Mouse (Mus musculus) myocyte (in vitro differentiated cells): Measurements from ENCODE around the gene Sgsm1. TPM values are rescaled to one million over a fixed set of nuclear protein-coding genes. Genes with fewer than 3 reads are reported as not detected.

Experiments
- H3K27me3 ChIP-seq: one replicate; pipeline ENCODE4 v1.6.1; 2011; ENCODE audit not compliant: control insufficient read depth, insufficient read depth, insufficient read length
- H3K36me3 ChIP-seq: one replicate; pipeline ENCODE4 v1.6.1; 2011; ENCODE audit not compliant: control insufficient read depth, insufficient read depth
- H3K4me2 ChIP-seq: one replicate; pipeline ENCODE4 v1.6.1; 2011; ENCODE audit warnings: low read depth, control low read depth
- H3K4me3 ChIP-seq: one replicate; pipeline ENCODE4 v1.5.1; 2011; ENCODE audit warnings: mild to moderate bottlenecking, control low read depth, moderate library complexity
- H3K79me2 ChIP-seq: one replicate; pipeline ENCODE4 v1.6.1; 2011; ENCODE audit not compliant: control insufficient read depth, insufficient read depth
- H3ac ChIP-seq: one replicate; pipeline ENCODE4 v1.6.1; 2011; ENCODE audit not compliant: control insufficient read depth, insufficient read length
- CEBPB ChIP-seq: IDR thresholded peaks from 2 replicates; pipeline ENCODE4 v1.6.1; 2011; ENCODE audit warnings: mild to moderate bottlenecking, moderate library complexity; ENCODE audit not compliant: poor library complexity, insufficient read depth, severe bottlenecking
- E2F4 ChIP-seq: IDR thresholded peaks from one replicate; pipeline ENCODE4 v1.6.1; 2011; ENCODE audit warnings: mild to moderate bottlenecking, control low read depth, moderate library complexity; ENCODE audit not compliant: insufficient read depth
- MAX ChIP-seq: IDR thresholded peaks from one replicate; pipeline ENCODE4 v1.6.1; 2011; ENCODE audit warnings: low read depth, mild to moderate bottlenecking, control low read depth
- MYOD1 ChIP-seq, 3 experiments: IDR thresholded peaks; one replicate each; pipeline ENCODE4 v1.6.1; 2011; ENCODE audit warnings: control low read depth in 2 of 3, low read depth in 2 of 3, mild to moderate bottlenecking in 2 of 3, moderate library complexity in 1 of 3; ENCODE audit not compliant: insufficient read length in 2 of 3, control insufficient read depth in 1 of 3
- MYOG ChIP-seq, 3 experiments: IDR thresholded peaks; one replicate each; pipeline ENCODE4 v1.6.1; 2011; ENCODE audit warnings: control low read depth in 2 of 3, low read depth in 2 of 3, mild to moderate bottlenecking in 2 of 3; ENCODE audit not compliant: insufficient read length in 2 of 3, control insufficient read depth in 1 of 3, insufficient read depth in 1 of 3
- POLR2A ChIP-seq: IDR thresholded peaks from one replicate; pipeline ENCODE4 v1.6.1; 2011; ENCODE audit warnings: low read depth, mild to moderate bottlenecking, control low read depth, moderate library complexity; ENCODE audit not compliant: insufficient read length
- POLR2AphosphoS2 ChIP-seq: IDR thresholded peaks from one replicate; pipeline ENCODE4 v1.6.1; 2011; ENCODE audit warnings: low read depth, control low read depth; ENCODE audit not compliant: insufficient read length
- REST ChIP-seq: IDR thresholded peaks from one replicate; pipeline ENCODE4 v1.6.1; 2011; ENCODE audit warnings: mild to moderate bottlenecking, control low read depth, moderate library complexity; ENCODE audit not compliant: insufficient read depth, insufficient read length
- SRF ChIP-seq: IDR thresholded peaks from one replicate; pipeline ENCODE4 v1.6.1; 2011; ENCODE audit warnings: low read depth; ENCODE audit not compliant: control insufficient read depth, insufficient read length
- TCF12 ChIP-seq: IDR thresholded peaks from one replicate; pipeline ENCODE4 v1.6.1; 2011; ENCODE audit warnings: mild to moderate bottlenecking, control low read depth; ENCODE audit not compliant: poor library complexity, insufficient read depth, severe bottlenecking
- TCF3 ChIP-seq: IDR thresholded peaks from one replicate; pipeline ENCODE4 v1.6.1; 2011; ENCODE audit warnings: low read depth, control low read depth; ENCODE audit not compliant: insufficient read length
- USF1 ChIP-seq: IDR thresholded peaks from one replicate; pipeline ENCODE4 v1.6.1; 2011; ENCODE audit warnings: low read depth, mild to moderate bottlenecking, control low read depth, moderate library complexity
- polyA plus RNA-seq: library from polyadenylated mRNA; unstranded; fragments of >200 nt; fragmentation: generic; extraction: Trizol; gene quantifications from one replicate; pipeline ENCODE4 v1.2.1, GENCODE M21; 2012; ENCODE audit warnings: missing spikeins

Gene Sgsm1
- polyA plus RNA-seq, 1 experiment = 3.6 TPM

GRCm38 (mm10) chr5:113208048-113208447 is 102.5 kb downstream of the Sgsm1 start:
- Histone ChIP-seq H3K27me3 (no peaks in the 10 kb centered on the region), H3K36me3 (no peaks in the 10 kb centered on the region), H3ac (no peak overlapping the region), H3K4me3 (no peak overlapping the region), H3K79me2 (no peaks in the 10 kb centered on the region), H3K4me2 (peak overlapping the region; percentile 4)
- TF ChIP-seq POLR2A (no peak), POLR2AphosphoS2 (no peak), MYOD1 (IDR thresholded peaks at IDR 0.05; ENCODE audit: control insufficient read depth in 1 of 3, insufficient read length in 2 of 3, low read depth in 2 of 3) (no peak), E2F4 (no peak), MAX (no peak), SRF (no peak)

DNA sequence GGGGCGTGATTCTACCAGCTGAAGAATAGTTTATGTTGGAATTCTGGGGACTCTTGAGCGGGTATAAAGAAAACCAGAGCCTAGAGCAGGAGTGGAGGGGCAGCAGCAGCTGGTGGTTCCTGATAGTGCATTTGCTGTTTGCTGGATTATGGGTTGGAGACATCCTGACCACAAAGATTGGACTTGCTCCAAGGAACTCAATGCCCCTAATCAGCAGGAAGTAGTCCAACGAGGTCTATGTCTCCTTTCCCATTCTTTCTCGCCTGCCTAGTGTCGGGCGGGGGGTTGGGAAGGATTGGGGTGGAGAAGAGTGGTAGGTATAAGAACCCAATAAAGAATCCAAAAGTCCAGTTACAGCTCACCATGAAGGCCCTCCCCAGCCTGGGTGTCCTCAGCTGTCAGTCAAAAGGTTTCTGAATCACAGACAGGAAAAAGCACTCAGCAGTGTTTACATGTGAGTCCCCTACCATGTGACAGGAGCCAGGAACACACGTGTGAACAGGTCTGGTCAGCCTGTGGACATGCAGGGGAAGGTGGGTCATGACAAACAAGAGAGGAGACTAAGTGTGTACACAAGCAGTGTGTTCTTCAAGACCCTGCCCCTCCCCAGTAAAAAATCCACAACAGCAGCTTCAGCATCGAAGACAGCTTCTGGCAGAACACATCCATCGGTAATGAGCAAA is 103.8 kb downstream of the Sgsm1 start:
- no peaks in the 10 kb centered on the region for H3K36me3 ChIP-seq
- TF ChIP-seq CEBPB = no peak
- TF ChIP-seq TCF12 = peak; percentile 69
- peak; percentile 48 for TF ChIP-seq USF1
- TF ChIP-seq TCF3 = no peak
- no peak for TF ChIP-seq MAX
- TF ChIP-seq REST = no peak
- TF ChIP-seq POLR2A = no peak
- TF ChIP-seq E2F4 = no peak
- no peak for TF ChIP-seq POLR2AphosphoS2
- TF ChIP-seq MYOG (IDR thresholded peaks at IDR 0.05; ENCODE audit: control insufficient read depth in 1 of 3, insufficient read depth in 1 of 3, insufficient read length in 2 of 3, low read depth in 2 of 3) = peak in 2 of 3 experiments; percentile 41 to 47
- no peak for TF ChIP-seq SRF
- TF ChIP-seq MYOD1 (IDR thresholded peaks at IDR 0.05; ENCODE audit: control insufficient read depth in 1 of 3, insufficient read length in 2 of 3, low read depth in 2 of 3) = peak; percentile 67 to 91 (median 91)
- H3K4me2 ChIP-seq = peak overlapping the region; percentile 38
- no peak overlapping the region for H3K4me3 ChIP-seq
- no peak overlapping the region for H3ac ChIP-seq
- no peaks in the 10 kb centered on the region for H3K79me2 ChIP-seq
- H3K27me3 ChIP-seq = no peaks in the 10 kb centered on the region

GRCm38 (mm10) chr5:113204193-113204592 is 106.4 kb downstream of the Sgsm1 start:
- no peak overlapping the region for H3K4me2 ChIP-seq
- no peaks in the 10 kb centered on the region for H3K36me3 ChIP-seq
- no peak for TF ChIP-seq SRF
- TF ChIP-seq CEBPB = no peak
- TF ChIP-seq MAX = no peak
- TF ChIP-seq TCF12 = no peak
- no peak for TF ChIP-seq USF1
- TF ChIP-seq MYOG (IDR thresholded peaks at IDR 0.05; ENCODE audit: control insufficient read depth in 1 of 3, insufficient read depth in 1 of 3, insufficient read length in 2 of 3, low read depth in 2 of 3) = peak in 1 of 3 experiments; percentile 45
- TF ChIP-seq REST = no peak
- TF ChIP-seq E2F4 = no peak
- no peak for TF ChIP-seq TCF3
- TF ChIP-seq POLR2AphosphoS2 = no peak
- no peak for TF ChIP-seq POLR2A
- TF ChIP-seq MYOD1 (IDR thresholded peaks at IDR 0.05; ENCODE audit: control insufficient read depth in 1 of 3, insufficient read length in 2 of 3, low read depth in 2 of 3) = peak in 2 of 3 experiments; percentile 49 to 73
- H3K79me2 ChIP-seq = no peaks in the 10 kb centered on the region
- H3K27me3 ChIP-seq = no peaks in the 10 kb centered on the region
- H3ac ChIP-seq = no peak overlapping the region
- no peak overlapping the region for H3K4me3 ChIP-seq

DNA sequence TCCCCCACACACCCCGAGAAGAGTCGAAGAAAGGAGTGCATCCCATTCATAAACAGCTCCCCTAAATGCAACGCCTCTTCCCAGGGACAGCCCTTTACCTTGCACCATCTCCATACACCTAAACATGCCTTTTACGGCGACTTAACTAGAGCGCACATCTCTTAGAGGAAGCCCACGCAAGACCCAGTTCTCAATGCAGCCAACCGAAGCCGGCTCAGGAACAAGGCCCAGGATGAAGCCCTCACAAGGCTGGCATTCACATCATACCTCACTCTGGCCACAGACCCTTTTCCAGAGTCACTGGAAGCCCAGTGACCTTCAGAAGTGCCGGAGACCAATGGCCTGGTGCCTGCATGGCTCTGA is 110.8 kb downstream of the Sgsm1 start:
- Histone ChIP-seq H3K4me3 (no peak overlapping the region), H3K36me3 (no peaks in the 10 kb centered on the region), H3K4me2 (no peak overlapping the region), H3K79me2 (no peaks in the 10 kb centered on the region), H3ac (no peak overlapping the region), H3K27me3 (no peaks in the 10 kb centered on the region)
- no peak for TF ChIP-seq SRF
- no peak for TF ChIP-seq USF1
- no peak for TF ChIP-seq POLR2A
- no peak for TF ChIP-seq MYOG (IDR thresholded peaks at IDR 0.05; ENCODE audit: control insufficient read depth in 1 of 3, insufficient read depth in 1 of 3, insufficient read length in 2 of 3, low read depth in 2 of 3)
- no peak for TF ChIP-seq REST
- TF ChIP-seq MYOD1 (IDR thresholded peaks at IDR 0.05; ENCODE audit: control insufficient read depth in 1 of 3, insufficient read length in 2 of 3, low read depth in 2 of 3) = no peak
- TF ChIP-seq MAX = no peak
- no peak for TF ChIP-seq CEBPB
- no peak for TF ChIP-seq TCF12
- TF ChIP-seq TCF3 = no peak
- TF ChIP-seq E2F4 = no peak
- TF ChIP-seq POLR2AphosphoS2 = no peak
